Mouse (Mus musculus) C2C12 (cell line): ENCODE results near the gene Lrriq1. TPM values are rescaled to one million over a fixed set of nuclear protein-coding genes. Genes with fewer than 3 reads are reported as not detected.

ENCODE experiments used
- H3K27me3 ChIP-seq: one replicate; pipeline ENCODE4 v1.6.1; 2011; ENCODE audit not compliant: control insufficient read depth, insufficient read depth, insufficient read length
- H3K36me3 ChIP-seq: one replicate; pipeline ENCODE4 v1.6.1; 2011; ENCODE audit not compliant: control insufficient read depth, insufficient read depth
- H3K4me3 ChIP-seq: one replicate; pipeline ENCODE4 v1.5.1; 2011; ENCODE audit warnings: mild to moderate bottlenecking, control low read depth; ENCODE audit not compliant: poor library complexity, insufficient read depth, severe bottlenecking
- H3K79me2 ChIP-seq: one replicate; pipeline ENCODE4 v1.6.1; 2011; ENCODE audit not compliant: control insufficient read depth, insufficient read depth
- H3K79me3 ChIP-seq: one replicate; pipeline ENCODE4 v1.6.1; 2011; ENCODE audit warnings: low read depth, control low read depth
- H3ac ChIP-seq: one replicate; pipeline ENCODE3; 2011; ENCODE audit warnings: low read depth; ENCODE audit not compliant: control insufficient read depth, insufficient read length
- CEBPB ChIP-seq: IDR thresholded peaks from one replicate; pipeline ENCODE4 v1.6.1; 2011; ENCODE audit warnings: low read depth, mild to moderate bottlenecking, control low read depth, moderate library complexity
- CTCF ChIP-seq: IDR thresholded peaks from one replicate; pipeline ENCODE4 v1.5.1; 2011; ENCODE audit not compliant: control insufficient read depth, insufficient read depth, insufficient read length
- FOSL1 ChIP-seq: IDR thresholded peaks from one replicate; pipeline ENCODE4 v1.8.0; 2011; ENCODE audit warnings: mild to moderate bottlenecking, low read length; ENCODE audit not compliant: poor library complexity, insufficient read depth, severe bottlenecking
- MAX ChIP-seq: IDR thresholded peaks from one replicate; pipeline ENCODE4 v1.6.1; 2011; ENCODE audit warnings: mild to moderate bottlenecking, control low read depth
- MYOD1 ChIP-seq: IDR thresholded peaks from one replicate; pipeline ENCODE4 v1.6.1; 2011; ENCODE audit warnings: low read depth; ENCODE audit not compliant: control insufficient read depth, insufficient read length
- MYOG ChIP-seq: IDR thresholded peaks from one replicate; pipeline ENCODE4 v1.6.1; 2011; ENCODE audit not compliant: control insufficient read depth, insufficient read length; ENCODE audit errors: extremely low read depth
- USF1 ChIP-seq: IDR thresholded peaks from one replicate; pipeline ENCODE4 v1.6.1; 2011; ENCODE audit warnings: low read depth, mild to moderate bottlenecking, control low read depth, moderate library complexity
- polyA plus RNA-seq: library from polyadenylated mRNA; unstranded; fragments of >200 nt; fragmentation: generic; extraction: Trizol; gene quantifications from one replicate; pipeline ENCODE4 v1.2.1, GENCODE M21; 2012; ENCODE audit warnings: missing spikeins

The Lrriq1 gene
- polyA plus RNA-seq, 1 experiment, result not detected

- H3K79me3 ChIP-seq, result no peaks in the 10 kb centered on the region
- no peak overlapping the region for H3K4me3 ChIP-seq
- no peaks in the 10 kb centered on the region for H3K36me3 ChIP-seq
- H3ac ChIP-seq, result no peak overlapping the region
- no peak for TF ChIP-seq MAX
- TF ChIP-seq MYOG, result no peak
- TF ChIP-seq CEBPB, result no peak
- no peak for TF ChIP-seq FOSL1
- TF ChIP-seq USF1, result no peak
- no peak for TF ChIP-seq MYOD1
- no peak for TF ChIP-seq CTCF
- H3K79me2 ChIP-seq, result no peaks in the 10 kb centered on the region
- no peaks in the 10 kb centered on the region for H3K27me3 ChIP-seq
Observed at GRCm38 (mm10) chr10:103027931-103028252, 208.2 kb downstream of the Lrriq1 start.

- Histone ChIP-seq H3K4me3 (no peak overlapping the region), H3K27me3 (no peaks in the 10 kb centered on the region), H3K36me3 (no peaks in the 10 kb centered on the region)
Observed at GRCm38 (mm10) chr10:103027226-103027930, 208.7 kb downstream of the Lrriq1 start.

GRCm38 (mm10) chr10:103026636-103027225 lies 209.4 kb downstream of the Lrriq1 start:
- TF ChIP-seq MYOG (no peak), MAX (no peak), MYOD1 (no peak), CEBPB (no peak), CTCF (no peak), USF1 (no peak), FOSL1 (no peak)
- H3K4me3 ChIP-seq, result no peak overlapping the region
- no peaks in the 10 kb centered on the region for H3K27me3 ChIP-seq
- no peaks in the 10 kb centered on the region for H3K79me2 ChIP-seq
- no peaks in the 10 kb centered on the region for H3K36me3 ChIP-seq
- no peak overlapping the region for H3ac ChIP-seq
- no peaks in the 10 kb centered on the region for H3K79me3 ChIP-seq

More at GRCm38 (mm10) chr10:103027226-103027930, 208.7 kb downstream of the Lrriq1 start:
- H3ac ChIP-seq, result no peak overlapping the region
- no peaks in the 10 kb centered on the region for H3K79me2 ChIP-seq
- TF ChIP-seq FOSL1 (no peak), MYOG (no peak), MAX (no peak), CEBPB (no peak), CTCF (no peak)
- no peaks in the 10 kb centered on the region for H3K79me3 ChIP-seq

- Histone ChIP-seq H3ac (no peak overlapping the region), H3K36me3 (no peaks in the 10 kb centered on the region), H3K79me3 (no peaks in the 10 kb centered on the region), H3K79me2 (no peaks in the 10 kb centered on the region), H3K4me3 (no peak overlapping the region), H3K27me3 (no peaks in the 10 kb centered on the region)
- no peak for TF ChIP-seq FOSL1
- no peak for TF ChIP-seq CTCF
- no peak for TF ChIP-seq CEBPB
- no peak for TF ChIP-seq USF1
- no peak for TF ChIP-seq MYOD1
- no peak for TF ChIP-seq MYOG
- no peak for TF ChIP-seq MAX
Observed at GRCm38 (mm10) chr10:103002556-103002955, 233.6 kb downstream of the Lrriq1 start.

GRCm38 (mm10) chr10:103000902-103001301 lies 235.2 kb downstream of the Lrriq1 start:
- no peak for TF ChIP-seq FOSL1
- TF ChIP-seq MYOD1, result no peak
- TF ChIP-seq CEBPB, result no peak
- TF ChIP-seq CTCF, result no peak
- no peak for TF ChIP-seq MAX
- TF ChIP-seq USF1, result no peak
- TF ChIP-seq MYOG, result no peak
- no peaks in the 10 kb centered on the region for H3K27me3 ChIP-seq
- H3K4me3 ChIP-seq, result no peak overlapping the region
- no peak overlapping the region for H3ac ChIP-seq
- no peaks in the 10 kb centered on the region for H3K36me3 ChIP-seq
- H3K79me3 ChIP-seq, result no peaks in the 10 kb centered on the region
- H3K79me2 ChIP-seq, result no peaks in the 10 kb centered on the region
